In genomic region chr17:7868631-7869030, GRCm38 (mm10) we compare ENCODE assay signal across 9 mouse cellular contexts. TPM values are rescaled to one million over a fixed set of nuclear protein-coding genes. Genes with fewer than 3 reads are reported as not detected.
DNase-seq lines count a peak whose midpoint lies in the region; ATAC-seq and TF ChIP-seq lines count a peak whose summit lies in the region.
"Had no signal": no experiment of that assay in that cellular context is flagged by ENCODE, and none has a peak within 500 bp of the region (broad histone marks: within the 10 kb centered on the region; RNA-seq: fewer than 3 reads in every experiment).

No protein-coding gene starts in this region.

- ATAC-seq in lung, postnatal 0 days: peak; percentile 82

- no peak overlapping the region for H3K27ac ChIP-seq in lung, postnatal 0 days (ENCODE audit: low read length)
- H3K27ac ChIP-seq: midbrain, embryonic 12.5 days had no signal

- peak; percentile 91 for TF ChIP-seq CTCF in lung, postnatal 0 days (IDR thresholded peaks at IDR 0.05)

- H3K9ac ChIP-seq in lung, postnatal 0 days (replicated peaks; ENCODE audit: low read depth): no peak overlapping the region
- H3K9ac ChIP-seq: midbrain, embryonic 12.5 days had no signal

- no peak overlapping the region for H3K4me2 ChIP-seq in lung, postnatal 0 days (replicated peaks; ENCODE audit: low read depth, low read length)
- H3K4me2 ChIP-seq: midbrain, embryonic 12.5 days had no signal

- H3K27me3 ChIP-seq in lung, postnatal 0 days (replicated peaks; ENCODE audit: insufficient read depth, low read length): no peaks in the 10 kb centered on the region
- H3K27me3 ChIP-seq: midbrain, embryonic 12.5 days had no signal

- no peak for TF ChIP-seq EP300 in lung, postnatal 0 days (IDR thresholded peaks at IDR 0.05)

- DNase-seq in CD8-positive naive resting alpha-beta T cell, adult 2 months (ENCODE audit: low read depth in 2 of 2, low spot score in 2 of 2): peak; percentile 68 to 77
- DNase-seq in adrenal gland, adult (ENCODE audit: inconsistent age in 2 of 2, low spot score in 1 of 2): peak; percentile 82 to 92
- DNase-seq in embryo, embryonic 9.5 days (ENCODE audit: extremely low spot score): peak; percentile 73
- DNase-seq in heart, postnatal 14 days: peak; percentile 76 to 81
- peak; percentile 78 for DNase-seq in layer of hippocampus, adult 9-11 months
- peak; percentile 82 for DNase-seq in lung, postnatal 0 days (ENCODE audit: low spot score)
- DNase-seq in right cerebral cortex, postnatal 25 days: peak; percentile 74
- DNase-seq in urinary bladder, postnatal 14 days (ENCODE audit: low spot score): peak; percentile 79

- no peaks in the 10 kb centered on the region; the same call in 1 of the 2 replicates for H3K4me1 ChIP-seq in lung, postnatal 0 days (ENCODE audit: insufficient read depth, low read depth, low read length)
- H3K4me1 ChIP-seq: midbrain, embryonic 12.5 days had no signal

- no peaks in the 10 kb centered on the region for H3K36me3 ChIP-seq in lung, postnatal 0 days (ENCODE audit: insufficient read depth, low read length)
- H3K36me3 ChIP-seq: midbrain, embryonic 12.5 days had no signal

- intact Hi-C loops in heart, postnatal 14 days (cut with DNase I): loop anchor here (2.0 to 5.0 kb wide), 2 partner anchors 59 to 70 kb away; partner anchors contain the start of gene Tagap

- no peak overlapping the region for H3K4me3 ChIP-seq in lung, postnatal 0 days (ENCODE audit: low read depth, low read length)
- H3K4me3 ChIP-seq: midbrain, embryonic 12.5 days had no signal

- WGBS in lung, postnatal 0 days: 6% methylated on average over 4 of the region's 4 CpGs

- no peaks in the 10 kb centered on the region for H3K9me3 ChIP-seq in lung, postnatal 0 days (ENCODE audit: low read length)
- H3K9me3 ChIP-seq: midbrain, embryonic 12.5 days had no signal

RNA-seq across cellular contexts. Expression of gene Fndc1, which starts 41.5 kb away (rescaled TPM):
- 10 to 100 TPM; 45.6 to 58.2 TPM for total RNA-seq in heart, postnatal 14 days (2021)
- 40.8 and 47.4 TPM in 2 replicates for polyA plus RNA-seq in lung, postnatal 0 days (2015; fragmentation: Nextera tagmentation; extraction: Ambion mirVana)

RNA-seq across cellular contexts. Expression of gene Tagap, which starts 57.2 kb away (rescaled TPM):
- 1 to 10 TPM; 2.4 to 3.1 TPM for total RNA-seq in heart, postnatal 14 days (2021)
- polyA plus RNA-seq in lung, postnatal 0 days (2015; fragmentation: Nextera tagmentation; extraction: Ambion mirVana): 1.3 and 1.4 TPM in 2 replicates
